7 mouse cellular contexts compared by ENCODE assay signal in the genomic region with DNA sequence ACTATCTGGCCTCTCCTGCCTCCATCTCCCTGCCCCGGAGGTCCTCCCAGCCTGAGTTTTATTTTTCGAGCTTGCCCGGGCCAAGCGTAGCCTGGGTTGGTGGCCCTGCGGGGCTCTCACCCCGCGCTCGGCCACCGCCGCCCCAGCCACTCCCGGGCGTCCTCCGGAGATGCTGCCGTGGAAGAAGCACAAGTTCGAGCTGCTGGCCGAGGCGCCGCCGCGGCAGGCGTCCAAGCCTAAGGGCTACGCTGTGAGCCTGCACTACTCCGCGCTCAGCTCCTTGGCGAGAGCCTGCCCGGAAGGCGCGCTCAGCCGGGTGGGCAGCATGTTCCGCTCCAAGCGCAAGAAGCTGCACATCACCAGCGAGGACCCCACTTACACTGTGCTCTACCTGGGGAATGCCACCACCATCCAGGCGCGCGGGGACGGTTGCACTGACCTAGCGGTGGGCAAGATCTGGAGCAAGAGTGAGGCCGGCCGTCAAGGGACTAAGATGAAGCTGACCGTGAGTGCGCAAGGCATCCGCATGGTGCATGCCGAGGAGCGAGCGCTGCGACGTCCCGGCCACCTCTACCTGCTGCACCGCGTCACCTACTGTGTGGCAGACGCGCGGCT. TPM values are rescaled to one million over a fixed set of nuclear protein-coding genes. Genes with fewer than 3 reads are reported as not detected.
DNase-seq lines count a peak whose midpoint lies in the region; ATAC-seq and TF ChIP-seq lines count a peak whose summit lies in the region.

No protein-coding gene starts in this region.

- intact Hi-C loops in gastrocnemius, adult 2 months (cut with DNase I): loop anchor here (5.0 kb wide), 3 partner anchors 52 to 222 kb away; no protein-coding TSS in a partner anchor

- peaks cover 38% of the 10 kb centered on the region for H3K4me1 ChIP-seq in hindbrain, embryonic 16.5 days (ENCODE audit: control insufficient read depth, insufficient read depth, low read depth, low read length)
- H3K4me1 ChIP-seq in limb, embryonic 11.5 days (ENCODE audit: control insufficient read depth, insufficient read depth, low read length): peaks cover 39% of the 10 kb centered on the region
- H3K4me1 ChIP-seq in midbrain, embryonic 14.5 days (ENCODE audit: control insufficient read depth, insufficient read depth, low read length): peaks cover 21% of the 10 kb centered on the region

- peak overlapping the region; percentile 97 for H3K4me2 ChIP-seq in hindbrain, embryonic 16.5 days (ENCODE audit: low read length)
- peak overlapping the region; percentile 95 for H3K4me2 ChIP-seq in limb, embryonic 11.5 days (ENCODE audit: low read depth, severe bottlenecking)
- peak overlapping the region; percentile 91 for H3K4me2 ChIP-seq in midbrain, embryonic 14.5 days (ENCODE audit: low read length)

- ATAC-seq in hindbrain, embryonic 16.5 days: 0 out of 2 replicates have a peak, but pooled peaks have one; percentile 19
- no peak for ATAC-seq in limb, embryonic 11.5 days (ENCODE audit: insufficient number of reproducible peaks, low FRiP score, low TSS enrichment, low read depth)
- no peak for ATAC-seq in midbrain, embryonic 14.5 days (ENCODE audit: low FRiP score, low TSS enrichment)

- H3K4me3 ChIP-seq in gastrocnemius, adult 2 months: peak overlapping the region; percentile 86
- peak overlapping the region; percentile 76 for H3K4me3 ChIP-seq in hindbrain, embryonic 16.5 days (ENCODE audit: low read length)
- peak overlapping the region; percentile 57 for H3K4me3 ChIP-seq in limb, embryonic 11.5 days (ENCODE audit: low read depth, low read length)
- peak overlapping the region; percentile 57 for H3K4me3 ChIP-seq in midbrain, embryonic 14.5 days (replicated peaks; ENCODE audit: low read depth, low read length)

- no peaks in the 10 kb centered on the region for H3K36me3 ChIP-seq in hindbrain, embryonic 16.5 days (ENCODE audit: control insufficient read depth, insufficient read depth, low read length)
- no peaks in the 10 kb centered on the region for H3K36me3 ChIP-seq in limb, embryonic 11.5 days (ENCODE audit: control insufficient read depth, insufficient read depth, low read length)
- H3K36me3 ChIP-seq in midbrain, embryonic 14.5 days (ENCODE audit: control insufficient read depth, insufficient read depth, low read length): no peaks in the 10 kb centered on the region

- peaks cover 8% of the 10 kb centered on the region for H3K27me3 ChIP-seq in hindbrain, embryonic 16.5 days (replicated peaks; ENCODE audit: control insufficient read depth, insufficient read depth, low read length)
- peaks cover 5% of the 10 kb centered on the region; the same call in 1 of the 2 replicates for H3K27me3 ChIP-seq in limb, embryonic 11.5 days (ENCODE audit: control insufficient read depth, insufficient read depth, low read length)
- peaks cover 16% of the 10 kb centered on the region for H3K27me3 ChIP-seq in midbrain, embryonic 14.5 days (ENCODE audit: control insufficient read depth, insufficient read depth, low read length)

- peak; percentile 83 for DNase-seq in adrenal gland, adult 2 months
- DNase-seq in cerebellum, postnatal 10 days: peak; percentile 83 to 85
- DNase-seq in gastrocnemius, adult 2 months: peak; percentile 87
- DNase-seq in limb, embryonic 11.5 days (ENCODE audit: low spot score): no peak
- DNase-seq in midbrain, embryonic 14.5 days: peak; percentile 70
- peak; percentile 39 to 75 for DNase-seq in spleen, postnatal 4 days (ENCODE audit: low spot score in 2 of 2)

- TF ChIP-seq CTCF in gastrocnemius, adult 2 months (IDR thresholded peaks at IDR 0.05): no peak

- 1% methylated on average over 53 of the region's 53 CpGs for WGBS in hindbrain, embryonic 16.5 days
- 1% methylated on average over 53 of the region's 53 CpGs for WGBS in limb, embryonic 11.5 days
- WGBS in midbrain, embryonic 14.5 days: under 1% methylated on average over 53 of the region's 53 CpGs

- no peaks in the 10 kb centered on the region for H3K9me3 ChIP-seq in hindbrain, embryonic 16.5 days (ENCODE audit: control insufficient read depth, low read length)
- no peaks in the 10 kb centered on the region for H3K9me3 ChIP-seq in limb, embryonic 11.5 days (ENCODE audit: control insufficient read depth, low read length)
- no peaks in the 10 kb centered on the region for H3K9me3 ChIP-seq in midbrain, embryonic 14.5 days (ENCODE audit: control insufficient read depth, low read length)

- peak overlapping the region; percentile 82 for H3K9ac ChIP-seq in hindbrain, embryonic 16.5 days (ENCODE audit: low read depth, low read length)
- H3K9ac ChIP-seq in limb, embryonic 11.5 days (ENCODE audit: low read length): peak overlapping the region; percentile 61
- H3K9ac ChIP-seq in midbrain, embryonic 14.5 days (replicated peaks; ENCODE audit: low read length): peak overlapping the region; percentile 54; the same call in 1 of the 2 replicates

- peak overlapping the region; percentile 93 for H3K27ac ChIP-seq in gastrocnemius, adult 2 months
- H3K27ac ChIP-seq in hindbrain, embryonic 16.5 days (ENCODE audit: low read depth, low read length): peak overlapping the region; percentile 54
- no peak overlapping the region for H3K27ac ChIP-seq in limb, embryonic 11.5 days (replicated peaks; ENCODE audit: low read depth, low read length)
- no peak overlapping the region for H3K27ac ChIP-seq in midbrain, embryonic 14.5 days (replicated peaks; ENCODE audit: low read depth, low read length)

RNA-seq across cellular contexts. Expression of a gene that starts 1.0 kb away (rescaled TPM):
- 10 to 100 TPM; 17.2 to 27.0 TPM for total RNA-seq in adrenal gland, adult 2 months (2021)
- 50.9 and 52.9 TPM in 2 replicates for polyA plus RNA-seq in adrenal gland, adult 2 months (2012; rRNA removed)
- 1 to 10 TPM; 4.7 to 6.9 TPM for total RNA-seq in gastrocnemius, adult 2 months (2021)
- 18.3 and 22.0 TPM in 2 replicates for polyA plus RNA-seq in hindbrain, embryonic 16.5 days (2015; fragmentation: Nextera tagmentation; extraction: Ambion mirVana)
- 4.3 and 6.8 TPM in 2 replicates for polyA plus RNA-seq in limb, embryonic 11.5 days (2014; fragmentation: Nextera tagmentation; extraction: Ambion mirVana)
- polyA plus RNA-seq in midbrain, embryonic 14.5 days (2014; fragmentation: Nextera tagmentation; extraction: Ambion mirVana): 5.1 and 5.9 TPM in 2 replicates

RNA-seq across cellular contexts. Expression of a gene that starts 13.1 kb away (rescaled TPM):
- total RNA-seq in adrenal gland, adult 2 months (2021): 10 to 100 TPM; 34.9 to 35.0 TPM
- polyA plus RNA-seq in adrenal gland, adult 2 months (2012; rRNA removed): 6.0 and 8.0 TPM in 2 replicates
- total RNA-seq in gastrocnemius, adult 2 months (2021): 10 to 100 TPM; 19.5 to 20.2 TPM
- 43.0 and 44.9 TPM in 2 replicates for polyA plus RNA-seq in hindbrain, embryonic 16.5 days (2015; fragmentation: Nextera tagmentation; extraction: Ambion mirVana)
- polyA plus RNA-seq in limb, embryonic 11.5 days (2014; fragmentation: Nextera tagmentation; extraction: Ambion mirVana): 89.1 and 90.1 TPM in 2 replicates
- 43.2 and 55.0 TPM in 2 replicates for polyA plus RNA-seq in midbrain, embryonic 14.5 days (2014; fragmentation: Nextera tagmentation; extraction: Ambion mirVana)

RNA-seq across cellular contexts. Expression of a gene that starts 49.9 kb away (rescaled TPM):
- 1 to 10 TPM; 2.7 to 5.7 TPM for total RNA-seq in adrenal gland, adult 2 months (2021)
- 8.5 and 11.4 TPM in 2 replicates for polyA plus RNA-seq in adrenal gland, adult 2 months (2012; rRNA removed)
- total RNA-seq in gastrocnemius, adult 2 months (2021): 1 to 10 TPM; 1.7 to 2.1 TPM
- polyA plus RNA-seq in hindbrain, embryonic 16.5 days (2015; fragmentation: Nextera tagmentation; extraction: Ambion mirVana): 67.5 and 72.3 TPM in 2 replicates
- 17.2 and 20.9 TPM in 2 replicates for polyA plus RNA-seq in limb, embryonic 11.5 days (2014; fragmentation: Nextera tagmentation; extraction: Ambion mirVana)
- polyA plus RNA-seq in midbrain, embryonic 14.5 days (2014; fragmentation: Nextera tagmentation; extraction: Ambion mirVana): 76.3 and 79.2 TPM in 2 replicates

Comparison
In these comparisons a context has a peak if more than half of its experiments do, and no peak if none do; other contexts are left out.
1. H3K27ac ChIP-seq: peak in gastrocnemius, adult 2 months (single experiment) and hindbrain, embryonic 16.5 days (single experiment); none in limb, embryonic 11.5 days (single experiment) and midbrain, embryonic 14.5 days (single experiment).
2. Peak in every context shown above with its lines, with median percentiles within 50 percentile points of each other: H3K4me3 ChIP-seq, H3K4me2 ChIP-seq and H3K9ac ChIP-seq.